Mouse (Mus musculus) C2C12 (cell line): ENCODE data around the gene Ankrd13b. TPM values are rescaled to one million over a fixed set of nuclear protein-coding genes. Genes with fewer than 3 reads are reported as not detected.

Source experiments
- H3K27me3 ChIP-seq: one replicate; pipeline ENCODE4 v1.6.1; 2011; ENCODE audit not compliant: control insufficient read depth, insufficient read depth, insufficient read length
- H3K36me3 ChIP-seq: one replicate; pipeline ENCODE4 v1.6.1; 2011; ENCODE audit not compliant: control insufficient read depth, insufficient read depth
- H3K4me3 ChIP-seq: one replicate; pipeline ENCODE4 v1.5.1; 2011; ENCODE audit warnings: mild to moderate bottlenecking, control low read depth; ENCODE audit not compliant: poor library complexity, insufficient read depth, severe bottlenecking
- H3K79me2 ChIP-seq: one replicate; pipeline ENCODE4 v1.6.1; 2011; ENCODE audit not compliant: control insufficient read depth, insufficient read depth
- H3K79me3 ChIP-seq: one replicate; pipeline ENCODE4 v1.6.1; 2011; ENCODE audit warnings: low read depth, control low read depth
- H3ac ChIP-seq: one replicate; pipeline ENCODE3; 2011; ENCODE audit warnings: low read depth; ENCODE audit not compliant: control insufficient read depth, insufficient read length
- CEBPB ChIP-seq: IDR thresholded peaks from one replicate; pipeline ENCODE4 v1.6.1; 2011; ENCODE audit warnings: low read depth, mild to moderate bottlenecking, control low read depth, moderate library complexity
- CTCF ChIP-seq: IDR thresholded peaks from one replicate; pipeline ENCODE4 v1.5.1; 2011; ENCODE audit not compliant: control insufficient read depth, insufficient read depth, insufficient read length
- FOSL1 ChIP-seq: IDR thresholded peaks from one replicate; pipeline ENCODE4 v1.8.0; 2011; ENCODE audit warnings: mild to moderate bottlenecking, low read length; ENCODE audit not compliant: poor library complexity, insufficient read depth, severe bottlenecking
- MAX ChIP-seq: IDR thresholded peaks from one replicate; pipeline ENCODE4 v1.6.1; 2011; ENCODE audit warnings: mild to moderate bottlenecking, control low read depth
- MYOD1 ChIP-seq: IDR thresholded peaks from one replicate; pipeline ENCODE4 v1.6.1; 2011; ENCODE audit warnings: low read depth; ENCODE audit not compliant: control insufficient read depth, insufficient read length
- MYOG ChIP-seq: IDR thresholded peaks from one replicate; pipeline ENCODE4 v1.6.1; 2011; ENCODE audit not compliant: control insufficient read depth, insufficient read length; ENCODE audit errors: extremely low read depth
- USF1 ChIP-seq: IDR thresholded peaks from one replicate; pipeline ENCODE4 v1.6.1; 2011; ENCODE audit warnings: low read depth, mild to moderate bottlenecking, control low read depth, moderate library complexity
- polyA plus RNA-seq: library from polyadenylated mRNA; unstranded; fragments of >200 nt; fragmentation: generic; extraction: Trizol; gene quantifications from one replicate; pipeline ENCODE4 v1.2.1, GENCODE M21; 2012; ENCODE audit warnings: missing spikeins

The Ankrd13b gene
- polyA plus RNA-seq, 1 experiment: 64.3 TPM

DNA sequence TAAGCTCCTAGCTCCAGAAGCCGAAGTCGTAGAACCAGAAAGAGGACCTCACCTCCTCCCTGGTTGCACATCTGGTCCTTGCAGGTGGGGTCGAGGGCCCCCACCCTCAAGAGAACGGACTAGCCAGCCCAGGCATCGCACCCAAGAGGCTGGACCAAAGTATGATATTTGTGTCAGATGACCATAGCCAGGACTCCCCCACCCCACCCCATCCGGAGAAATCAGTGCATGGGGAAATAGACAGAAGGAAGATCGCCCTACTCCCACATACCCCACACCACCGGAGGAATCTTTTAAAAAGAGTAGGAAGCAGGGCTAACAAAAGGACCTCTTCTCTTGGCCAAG, 26.4 kb downstream of the Ankrd13b start:
- H3K4me3 ChIP-seq: peak overlapping the region; percentile 47
- H3K79me3 ChIP-seq: peaks cover 4% of the 10 kb centered on the region
- peaks cover 8% of the 10 kb centered on the region for H3K79me2 ChIP-seq
- TF ChIP-seq FOSL1 (no peak), USF1 (no peak), MYOG (no peak), MAX (no peak), CTCF (no peak), CEBPB (no peak), MYOD1 (no peak)
- H3K36me3 ChIP-seq: no peaks in the 10 kb centered on the region
- H3K27me3 ChIP-seq: no peaks in the 10 kb centered on the region
- H3ac ChIP-seq: peak overlapping the region; percentile 12

GRCm38 (mm10) chr11:77462283-77463100, 27.0 kb downstream of the Ankrd13b start, which contains the start of gene Coro6:
Gene Coro6 (plus strand): TSS chr11:77462411.
- H3K27me3 ChIP-seq: no peaks in the 10 kb centered on the region
- H3K36me3 ChIP-seq: no peaks in the 10 kb centered on the region
- peak within 1 kb of the TSS; percentile 47 for H3K4me3 ChIP-seq
- H3ac ChIP-seq: peak within 1 kb of the TSS; percentile 76
- TF ChIP-seq MYOD1: peak; percentile 93
- TF ChIP-seq FOSL1: no peak
- TF ChIP-seq MYOG: no peak
- peaks cover 8% of the 10 kb centered on the region for H3K79me2 ChIP-seq
- H3K79me3 ChIP-seq: peaks cover 4% of the 10 kb centered on the region

GRCm38 (mm10) chr11:77461856-77462255, 27.6 kb downstream of the Ankrd13b start:
- TF ChIP-seq CTCF (no peak), USF1 (no peak), CEBPB (no peak), FOSL1 (no peak), MYOG (no peak), MYOD1 (no peak), MAX (no peak)
- Histone ChIP-seq H3K79me3 (peaks cover 4% of the 10 kb centered on the region), H3K36me3 (no peaks in the 10 kb centered on the region), H3K27me3 (no peaks in the 10 kb centered on the region), H3ac (peak overlapping the region; percentile 47), H3K79me2 (peaks cover 8% of the 10 kb centered on the region), H3K4me3 (peak overlapping the region; percentile 47)

- Histone ChIP-seq H3K27me3 (no peaks in the 10 kb centered on the region), H3ac (no peak overlapping the region), H3K4me3 (no peak overlapping the region), H3K79me3 (no peaks in the 10 kb centered on the region), H3K79me2 (no peaks in the 10 kb centered on the region), H3K36me3 (peaks cover 9% of the 10 kb centered on the region)
- TF ChIP-seq CTCF (no peak), MYOD1 (no peak), MYOG (no peak), CEBPB (no peak)
These were observed 32.6 kb downstream of the Ankrd13b start for GRCm38 (mm10) chr11:77456866-77457265.

DNA sequence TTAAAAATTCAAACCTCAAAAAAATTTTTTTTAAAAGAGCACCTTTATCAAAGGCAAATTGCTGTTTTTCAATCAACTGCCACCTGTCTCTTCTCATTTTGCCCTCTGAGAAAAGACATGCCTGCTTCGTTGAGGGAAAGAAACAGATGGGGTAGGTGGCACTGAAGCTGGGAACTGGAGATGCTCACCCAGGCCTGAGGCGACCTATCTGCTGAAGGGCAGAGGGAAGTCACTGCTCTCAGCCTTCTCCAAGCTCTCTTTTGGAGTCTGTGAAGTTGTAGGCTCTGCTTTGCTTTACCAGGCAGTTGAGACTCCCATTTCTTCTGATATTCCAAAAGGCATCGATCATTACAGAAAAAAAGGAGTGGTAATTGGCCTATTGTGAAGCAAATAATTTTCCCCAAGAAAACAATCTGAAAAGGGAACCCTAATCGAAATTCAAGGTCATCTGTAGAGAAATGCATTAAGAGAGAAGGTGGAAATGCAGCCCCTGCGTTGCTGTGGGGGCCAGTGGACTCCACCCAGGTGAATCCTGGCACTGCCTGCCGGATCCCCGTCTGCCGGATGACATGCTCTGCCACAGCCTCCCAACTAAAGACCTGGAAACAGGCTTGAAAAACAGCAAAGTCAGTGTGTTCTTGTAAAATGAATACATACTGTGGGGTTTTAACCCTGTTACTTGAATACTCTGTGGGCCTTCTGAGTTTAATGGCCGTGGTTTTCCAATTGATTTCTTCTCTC, 33.5 kb downstream of the Ankrd13b start:
- Histone ChIP-seq H3K79me3 (no peaks in the 10 kb centered on the region), H3K4me3 (no peak overlapping the region), H3K79me2 (no peaks in the 10 kb centered on the region), H3K27me3 (no peaks in the 10 kb centered on the region), H3ac (no peak overlapping the region), H3K36me3 (peaks cover 9% of the 10 kb centered on the region)
- TF ChIP-seq USF1 (no peak), MAX (no peak), CEBPB (no peak)

GRCm38 (mm10) chr11:77453388-77453787, 36.1 kb downstream of the Ankrd13b start:
- peaks cover 22% of the 10 kb centered on the region for H3K36me3 ChIP-seq
- H3K4me3 ChIP-seq: no peak overlapping the region
- no peaks in the 10 kb centered on the region for H3K79me3 ChIP-seq
- H3K27me3 ChIP-seq: no peaks in the 10 kb centered on the region
- TF ChIP-seq MYOD1: no peak
- TF ChIP-seq USF1: no peak
- TF ChIP-seq FOSL1: no peak
- TF ChIP-seq CTCF: no peak
- no peak for TF ChIP-seq MAX
- TF ChIP-seq CEBPB: no peak
- TF ChIP-seq MYOG: no peak
- H3ac ChIP-seq: no peak overlapping the region
- H3K79me2 ChIP-seq: no peaks in the 10 kb centered on the region
